Mouse (Mus musculus) MEL (cell line): ENCODE measurements around the gene Irf2bp1. TPM values are rescaled to one million over a fixed set of nuclear protein-coding genes. Genes with fewer than 3 reads are reported as not detected.

ENCODE experiments used
- DNase-seq: peaks from one replicate; pipeline ENCODE4 v3.0.0; 2011; ENCODE audit warnings: low read depth, low spot score
- H3K27ac ChIP-seq: 2 replicates; pipeline ENCODE4 v1.5.1; 2012; ENCODE audit warnings: low read depth, mild to moderate bottlenecking, control low read depth, low read length, moderate library complexity; ENCODE audit not compliant: control insufficient read depth
- H3K27me3 ChIP-seq, 2 experiments: fragments of 150-350 bp in 1 of 2; sonication (generic) in 1 of 2; 2 replicates each; pipeline ENCODE4 v1.6.1; 2012; ENCODE audit warnings: low read length in 2 of 2, mild to moderate bottlenecking in 2 of 2, improper control_type of control experiment in 1 of 2, moderate library complexity in 1 of 2; ENCODE audit not compliant: insufficient read depth in 2 of 2, control insufficient read depth in 1 of 2
- H3K36me3 ChIP-seq, 2 experiments: 2 replicates each; pipeline ENCODE4 v1.6.1; 2012 to 2014; ENCODE audit warnings: low read length in 2 of 2, improper control_type of control experiment in 1 of 2, inconsistent platforms in 1 of 2, mild to moderate bottlenecking in 1 of 2; ENCODE audit not compliant: insufficient read depth in 2 of 2, control insufficient read depth in 1 of 2
- H3K4me1 ChIP-seq, 2 experiments: fragments of 150-350 bp in 1 of 2; sonication (generic) in 1 of 2; 2 replicates each; pipeline ENCODE4 v1.6.1; 2012; ENCODE audit warnings: low read length in 2 of 2, improper control_type of control experiment in 1 of 2, mild to moderate bottlenecking in 1 of 2; ENCODE audit not compliant: insufficient read depth in 2 of 2, control insufficient read depth in 1 of 2
- H3K4me3 ChIP-seq, 2 experiments: fragments of 150-350 bp in 1 of 2; sonication (generic) in 1 of 2; 2 replicates each; pipeline ENCODE4 v1.5.1; 2012; ENCODE audit warnings: low read depth in 2 of 2, low read length in 2 of 2, mild to moderate bottlenecking in 2 of 2, moderate library complexity in 2 of 2, control low read depth in 1 of 2, improper control_type of control experiment in 1 of 2; ENCODE audit not compliant: control insufficient read depth in 1 of 2, insufficient read depth in 1 of 2
- H3K79me2 ChIP-seq: 2 replicates; pipeline ENCODE4 v1.6.1; 2012; ENCODE audit warnings: mild to moderate bottlenecking, low read length, moderate library complexity; ENCODE audit not compliant: control insufficient read depth, poor library complexity, insufficient read depth
- H3K9ac ChIP-seq: 2 replicates; pipeline ENCODE4 v1.6.1; 2012; ENCODE audit warnings: low read depth, mild to moderate bottlenecking, control low read depth, low read length, moderate library complexity; ENCODE audit not compliant: control insufficient read depth, poor library complexity, severe bottlenecking
- H3K9me3 ChIP-seq: fragments of 150-350 bp; sonication (generic); replicated peaks from 2 replicates; pipeline ENCODE4 v1.6.1; 2012; ENCODE audit warnings: mild to moderate bottlenecking, low read length, improper control_type of control experiment, moderate library complexity; ENCODE audit not compliant: insufficient read depth
- CHD1 ChIP-seq: IDR thresholded peaks from 2 replicates; pipeline ENCODE4 v1.6.1; 2012; ENCODE audit warnings: low read depth, mild to moderate bottlenecking, inconsistent platforms, low read length, improper control_type of control experiment
- CTCF ChIP-seq, 3 experiments: IDR thresholded peaks in 2 of 3; conservative IDR thresholded peaks in 1 of 3; 2 replicates each; pipeline ENCODE4 v1.5.1; 2011 to 2012; ENCODE audit warnings: low read length in 3 of 3, low read depth in 2 of 3, mild to moderate bottlenecking in 2 of 3, improper control_type of control experiment in 1 of 3, inconsistent platforms in 1 of 3, mixed read lengths in 1 of 3, moderate library complexity in 1 of 3; ENCODE audit not compliant: control insufficient read depth in 1 of 3, insufficient read depth in 1 of 3, poor library complexity in 1 of 3, severe bottlenecking in 1 of 3
- EP300 ChIP-seq, 2 experiments: IDR thresholded peaks; 2 replicates each; pipeline ENCODE4 v1.6.1; 2011; ENCODE audit warnings: improper control_type of control experiment in 2 of 2, low read length in 2 of 2, low read depth in 1 of 2, mild to moderate bottlenecking in 1 of 2
- ETS1 ChIP-seq: IDR thresholded peaks from 2 replicates; pipeline ENCODE4 v1.6.1; 2012; ENCODE audit warnings: low read depth, mild to moderate bottlenecking, inconsistent platforms, low read length, improper control_type of control experiment, moderate library complexity
- GATA1 ChIP-seq: IDR thresholded peaks from 2 replicates; pipeline ENCODE4 v1.6.1; 2011; ENCODE audit warnings: low read depth, low read length, improper control_type of control experiment
- HCFC1 ChIP-seq: IDR thresholded peaks from 2 replicates; pipeline ENCODE4 v1.6.1; 2012; ENCODE audit warnings: low read depth, mild to moderate bottlenecking, inconsistent platforms, low read length, improper control_type of control experiment, moderate library complexity
- JUND ChIP-seq: IDR thresholded peaks from 2 replicates; pipeline ENCODE4 v1.6.1; 2011; ENCODE audit warnings: low read depth, mild to moderate bottlenecking, improper control_type of control experiment, low read length
- KAT2A ChIP-seq: conservative IDR thresholded peaks from 2 replicates; pipeline ENCODE4 v1.6.1; 2012; ENCODE audit warnings: low read depth, low read length, improper control_type of control experiment, inconsistent platforms
- MAX ChIP-seq: IDR thresholded peaks from 2 replicates; pipeline ENCODE4 v1.6.1; 2011; ENCODE audit warnings: low read length, improper control_type of control experiment
- MAZ ChIP-seq: IDR thresholded peaks from 2 replicates; pipeline ENCODE4 v1.6.1; 2012; ENCODE audit warnings: low read depth, mild to moderate bottlenecking, inconsistent platforms, low read length, improper control_type of control experiment
- MEF2A ChIP-seq: IDR thresholded peaks from 2 replicates; pipeline ENCODE4 v1.6.1; 2014; ENCODE audit warnings: low read depth, mild to moderate bottlenecking, inconsistent platforms, low read length, improper control_type of control experiment; ENCODE audit not compliant: poor library complexity, insufficient replicate concordance, severe bottlenecking; ENCODE audit errors: extremely low read depth
- MXI1 ChIP-seq: IDR thresholded peaks from 2 replicates; pipeline ENCODE4 v1.6.1; 2011; ENCODE audit warnings: mild to moderate bottlenecking, low read depth, low read length, improper control_type of control experiment
- MYB ChIP-seq: IDR thresholded peaks from 2 replicates; pipeline ENCODE4 v1.6.1; 2011; ENCODE audit warnings: mild to moderate bottlenecking, low read depth, low read length, improper control_type of control experiment
- NELFE ChIP-seq: IDR thresholded peaks from 2 replicates; pipeline ENCODE4 v1.6.1; 2011; ENCODE audit warnings: low read depth, low read length, improper control_type of control experiment
- NRF1 ChIP-seq: IDR thresholded peaks from 2 replicates; pipeline ENCODE4 v1.6.1; 2014; ENCODE audit warnings: low read depth, mild to moderate bottlenecking, inconsistent platforms, low read length, improper control_type of control experiment, moderate library complexity; ENCODE audit not compliant: poor library complexity, insufficient read depth, severe bottlenecking
- POLR2AphosphoS2 ChIP-seq: IDR thresholded peaks from 2 replicates; pipeline ENCODE4 v1.6.1; 2011; ENCODE audit warnings: low read length, improper control_type of control experiment
- POLR2AphosphoS5 ChIP-seq: IDR thresholded peaks from 2 replicates; pipeline ENCODE4 v1.6.1; 2012; ENCODE audit warnings: low read depth, borderline replicate concordance, mild to moderate bottlenecking, inconsistent platforms, low read length, moderate library complexity, mixed read lengths
- RAD21 ChIP-seq: IDR thresholded peaks from 2 replicates; pipeline ENCODE4 v1.6.1; 2011; ENCODE audit warnings: mild to moderate bottlenecking, low read depth, low read length, improper control_type of control experiment
- RCOR1 ChIP-seq: IDR thresholded peaks from 2 replicates; pipeline ENCODE4 v1.6.1; 2012; ENCODE audit warnings: low read depth, mild to moderate bottlenecking, inconsistent platforms, low read length, improper control_type of control experiment
- SIN3A ChIP-seq: IDR thresholded peaks from 2 replicates; pipeline ENCODE4 v1.6.1; 2012; ENCODE audit warnings: low read length, improper control_type of control experiment, inconsistent platforms
- SMC3 ChIP-seq: IDR thresholded peaks from 2 replicates; pipeline ENCODE4 v1.6.1; 2011; ENCODE audit warnings: low read depth, low read length, improper control_type of control experiment
- TAL1 ChIP-seq: IDR thresholded peaks from 2 replicates; pipeline ENCODE4 v1.6.1; 2012; ENCODE audit warnings: mild to moderate bottlenecking, inconsistent platforms, low read length, moderate library complexity, mixed read lengths
- TBP ChIP-seq: IDR thresholded peaks from 2 replicates; pipeline ENCODE4 v1.8.0; 2011; ENCODE audit warnings: low read depth, low read length, improper control_type of control experiment
- UBTF ChIP-seq: IDR thresholded peaks from 2 replicates; pipeline ENCODE4 v1.6.1; 2012; ENCODE audit warnings: low read depth, mild to moderate bottlenecking, inconsistent platforms, low read length, improper control_type of control experiment, moderate library complexity, borderline replicate concordance; ENCODE audit not compliant: insufficient read depth
- USF2 ChIP-seq, 2 experiments: IDR thresholded peaks; 2 replicates each; pipeline ENCODE4 v1.6.1; 2011 to 2012; ENCODE audit warnings: improper control_type of control experiment in 2 of 2, low read length in 2 of 2, borderline replicate concordance in 1 of 2, inconsistent platforms in 1 of 2, low read depth in 1 of 2, mild to moderate bottlenecking in 1 of 2; ENCODE audit not compliant: insufficient read depth in 1 of 2
- ZMIZ1 ChIP-seq: IDR thresholded peaks from 2 replicates; pipeline ENCODE4 v1.6.1; 2012; ENCODE audit warnings: low read depth, mild to moderate bottlenecking, inconsistent platforms, low read length, improper control_type of control experiment, moderate library complexity
- ZNF384 ChIP-seq: IDR thresholded peaks from 2 replicates; pipeline ENCODE4 v1.6.1; 2012; ENCODE audit warnings: low read depth, mild to moderate bottlenecking, inconsistent platforms, low read length, improper control_type of control experiment
- polyA plus RNA-seq, 2 experiments: library from polyadenylated mRNA; stranded (reverse) in 1 of 2; unstranded in 1 of 2; fragments of >175 nt in 1 of 2; fragments of >200 nt in 1 of 2; gene quantifications; 2 replicates each; pipeline versions ENCODE4 v1.2.1 to v1.2.4; 2012; ENCODE audit warnings: low replicate concordance in 2 of 2, low read depth in 1 of 2; ENCODE audit not compliant: insufficient read length in 2 of 2, insufficient read depth in 1 of 2, missing spikeins in 1 of 2
- total RNA-seq: library from RNA; depleted of rRNA; stranded (reverse); fragments of 300-350 nt; gene quantifications from 2 replicates; pipeline ENCODE4 v1.2.3, GENCODE M21; 2012

Gene Irf2bp1
- total and polyA plus RNA-seq, 3 experiments = 33.1 to 41.1 TPM; not detected in 1

GRCm38 (mm10) chr7:18986503-18986902 lies 17.3 kb upstream of the Irf2bp1 start (continued):
- TF ChIP-seq POLR2AphosphoS5 = no peak
- 0 out of 2 replicates have a peak, but pooled peaks have one; percentile 30 for TF ChIP-seq MAX
- TF ChIP-seq ETS1 = no peak
- peak; percentile 60; the same call in 1 of the 2 replicates for TF ChIP-seq MXI1
- TF ChIP-seq NELFE = no peak
- TF ChIP-seq JUND = no peak
- TF ChIP-seq SIN3A = 0 out of 2 replicates have a peak, but pooled peaks have one; percentile 24
- no peak for TF ChIP-seq CHD1
- peak; percentile 74 for TF ChIP-seq ZNF384
- TF ChIP-seq MAZ = no peak
- TF ChIP-seq MYB = no peak
- TF ChIP-seq ZMIZ1 = no peak
- peak; percentile 26 to 35; a peak in 3 of 4 replicates for TF ChIP-seq EP300 (IDR thresholded peaks at IDR 0.05; ENCODE audit: low read depth in 1 of 2, low read length in 2 of 2)

GRCm38 (mm10) chr7:18987100-18987499 lies 16.7 kb upstream of the Irf2bp1 start, which contains the start of gene Nanos2:
Gene Nanos2 (plus strand): TSS chr7:18987400.
- Histone ChIP-seq H3K9ac (no peak within 1 kb of the TSS), H3K27me3 (no peaks in the 10 kb centered on the region), H3K4me1 (peaks cover 2 to 21% of the 10 kb centered on the region in 2 experiments; a peak in 3 of 4 replicates), H3K36me3 (peaks cover 0 to 7% of the 10 kb centered on the region in 2 experiments; a peak in 2 of 4 replicates), H3K9me3 (no peaks in the 10 kb centered on the region), H3K27ac (no peak within 1 kb of the TSS), H3K4me3 (no peak within 1 kb of the TSS), H3K79me2 (no peaks in the 10 kb centered on the region)
- no peak for DNase-seq
- TF ChIP-seq POLR2AphosphoS2 = no peak
- TF ChIP-seq GATA1 = no peak
- TF ChIP-seq CTCF (IDR thresholded peaks at IDR 0.05 in 2 of 3, conservative IDR thresholded peaks at IDR 0.05 in 1 of 3; ENCODE audit: control insufficient read depth in 1 of 3, insufficient read depth in 1 of 3, low read depth in 2 of 3, low read length in 3 of 3, poor library complexity in 1 of 3, severe bottlenecking in 1 of 3) = no peak
- no peak for TF ChIP-seq HCFC1
- no peak for TF ChIP-seq SMC3
- no peak for TF ChIP-seq NRF1
- TF ChIP-seq TBP = no peak
- TF ChIP-seq POLR2AphosphoS5 = no peak
- no peak for TF ChIP-seq CHD1

- H3K4me3 ChIP-seq = no peak overlapping the region
- TF ChIP-seq RAD21 (no peak), HCFC1 (no peak), MYB (no peak), USF2 (IDR thresholded peaks at IDR 0.05; ENCODE audit: borderline replicate concordance in 1 of 2, insufficient read depth in 1 of 2, low read depth in 1 of 2, low read length in 2 of 2) (no peak), MAZ (no peak), TAL1 (no peak), CTCF (IDR thresholded peaks at IDR 0.05 in 2 of 3, conservative IDR thresholded peaks at IDR 0.05 in 1 of 3; ENCODE audit: control insufficient read depth in 1 of 3, insufficient read depth in 1 of 3, low read depth in 2 of 3, low read length in 3 of 3, poor library complexity in 1 of 3, severe bottlenecking in 1 of 3) (no peak), ETS1 (no peak), UBTF (no peak), POLR2AphosphoS5 (no peak), GATA1 (no peak), RCOR1 (no peak), SMC3 (no peak), KAT2A (no peak), MEF2A (no peak), ZMIZ1 (no peak), MXI1 (no peak)
- H3K9ac ChIP-seq = no peak overlapping the region
- no peak for DNase-seq
- no peaks in the 10 kb centered on the region for H3K9me3 ChIP-seq
- H3K36me3 ChIP-seq = peaks cover 0 to 7% of the 10 kb centered on the region in 2 experiments; a peak in 2 of 4 replicates
- no peak overlapping the region for H3K27ac ChIP-seq
- no peaks in the 10 kb centered on the region for H3K79me2 ChIP-seq
- no peaks in the 10 kb centered on the region for H3K27me3 ChIP-seq
- H3K4me1 ChIP-seq = peaks cover 2 to 21% of the 10 kb centered on the region in 2 experiments; a peak in 3 of 4 replicates
Measured at GRCm38 (mm10) chr7:18987747-18988146, 16.1 kb upstream of the Irf2bp1 start.
